Mouse (Mus musculus): ENCODE measurements around the gene Lyrm7.

Lyrm7 gene

DNA sequence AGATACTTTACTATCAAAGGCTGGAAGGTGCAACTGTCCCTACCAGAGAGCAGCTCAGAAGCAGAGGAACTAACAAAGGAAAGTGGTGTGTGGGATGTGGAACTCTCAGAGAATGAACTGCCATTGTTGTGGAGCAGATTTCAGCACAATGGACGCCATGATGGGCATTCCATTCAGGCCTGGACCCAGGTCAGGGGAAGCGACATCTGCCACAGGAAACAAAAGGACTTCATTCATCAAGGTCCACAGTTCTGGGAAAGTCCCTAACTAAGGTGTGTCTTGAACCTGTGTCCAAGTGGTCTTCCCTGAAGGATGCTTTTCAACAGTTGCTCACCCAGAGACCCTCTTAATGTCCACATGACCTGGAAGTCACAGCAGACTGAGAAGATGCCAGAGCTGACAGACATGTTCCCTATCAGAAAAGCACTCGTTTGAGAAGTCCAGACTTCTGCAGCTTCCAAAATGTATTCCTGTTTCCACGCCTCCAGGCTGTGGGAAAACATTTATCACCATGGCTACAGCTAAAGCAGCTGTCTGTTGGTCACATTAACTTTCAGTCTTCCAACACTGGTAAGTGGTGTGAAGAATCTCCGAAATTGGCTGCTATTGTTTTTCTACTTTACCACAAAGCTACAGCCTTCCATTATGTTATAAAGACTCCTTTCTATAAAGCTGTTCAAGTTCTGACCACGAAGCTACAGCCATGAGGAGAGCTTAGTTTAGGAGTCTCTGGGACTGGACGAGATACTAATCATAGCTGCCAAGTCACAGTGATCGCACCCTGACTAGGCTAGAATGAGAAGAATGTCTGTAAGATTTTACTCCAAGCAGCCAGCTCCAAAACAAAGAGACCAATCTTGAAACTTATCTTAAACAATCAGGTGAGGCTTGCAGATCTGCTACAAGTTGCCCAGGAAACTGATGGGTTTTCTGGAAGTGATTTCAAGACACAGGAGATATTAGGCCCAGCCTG is 15.0 kb downstream of the Lyrm7 start:
- DNase-seq, result no peak

DNA sequence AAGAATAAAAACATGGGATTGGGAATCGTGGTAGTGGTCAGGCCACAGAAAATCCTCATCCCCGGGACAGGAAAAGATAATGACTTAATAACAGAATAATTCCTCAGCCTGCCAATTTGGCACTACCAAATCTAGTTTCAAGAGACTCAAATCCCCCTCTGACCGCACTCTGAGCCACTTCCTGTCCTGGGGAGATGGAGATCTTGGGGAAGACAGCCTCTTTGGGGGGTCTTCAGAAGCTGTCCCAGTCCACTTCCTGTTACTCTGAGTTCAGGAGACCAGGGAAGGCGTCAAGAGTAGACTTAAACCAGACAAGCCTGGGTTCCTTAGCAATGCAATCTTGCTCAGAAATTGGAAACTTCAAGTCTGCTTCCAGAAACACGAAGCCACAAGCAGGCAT is 15.8 kb downstream of the Lyrm7 start:
- DNase-seq, result no peak

DNA sequence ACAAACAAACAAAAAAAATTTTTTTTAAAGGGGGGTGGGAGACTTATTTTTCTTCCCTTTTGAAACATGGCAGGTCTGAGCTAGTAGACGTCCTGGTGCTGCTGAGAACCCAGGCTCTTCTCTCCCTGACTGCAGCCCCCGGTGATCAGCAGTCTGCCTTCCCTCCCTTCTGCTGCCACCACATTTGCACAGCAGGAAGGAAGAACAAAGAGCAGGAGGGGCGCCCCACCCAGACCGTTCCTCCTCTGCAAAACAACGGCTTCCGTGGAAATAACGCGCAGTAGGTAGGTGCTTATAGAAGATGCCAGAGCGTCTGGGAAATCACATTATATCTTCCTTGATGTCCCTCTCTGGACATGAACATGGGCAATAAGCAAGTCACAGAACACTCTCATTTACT is 16.3 kb downstream of the Lyrm7 start:
- no peak for DNase-seq

DNA sequence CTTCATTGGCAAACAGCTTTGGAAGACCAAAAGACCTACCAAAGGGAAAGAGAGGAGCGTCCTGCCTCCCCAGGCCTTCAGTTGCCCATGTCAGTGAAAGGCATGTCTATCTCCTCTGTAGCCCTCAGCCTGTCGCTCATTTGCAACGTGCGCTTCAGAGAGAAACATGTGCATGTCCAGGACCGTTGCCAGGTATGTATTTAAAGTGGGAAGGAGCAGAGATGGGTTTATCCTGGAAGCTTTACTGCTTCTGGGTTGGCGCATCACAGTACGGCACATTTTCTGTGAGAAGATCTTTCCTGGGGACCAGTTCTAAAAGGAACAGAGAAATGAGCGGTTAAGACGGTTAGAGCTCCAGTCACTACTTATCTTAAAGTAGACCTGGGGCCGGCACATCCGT is 19.8 kb downstream of the Lyrm7 start:
- DNase-seq, result no peak

DNA sequence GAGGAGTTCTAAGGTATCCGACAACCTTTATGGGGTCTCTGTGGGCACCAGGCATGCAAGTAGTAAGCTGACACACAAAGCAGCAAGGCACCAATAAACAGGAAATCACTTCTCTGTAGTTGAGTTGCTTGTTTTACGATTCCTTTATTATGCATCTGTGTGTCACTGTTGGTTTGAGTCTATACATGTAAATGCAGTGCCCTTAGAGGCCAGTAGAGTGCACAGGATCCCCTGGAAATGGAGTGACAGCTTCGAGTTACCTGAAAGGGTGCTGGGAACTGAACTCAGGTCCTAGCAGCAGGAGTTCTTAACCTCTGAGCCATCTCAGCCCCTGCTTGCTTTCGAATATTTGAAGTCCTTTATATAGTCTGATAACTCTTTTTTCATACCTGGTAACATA is 21.0 kb downstream of the Lyrm7 start:
- DNase-seq, result no peak

DNA sequence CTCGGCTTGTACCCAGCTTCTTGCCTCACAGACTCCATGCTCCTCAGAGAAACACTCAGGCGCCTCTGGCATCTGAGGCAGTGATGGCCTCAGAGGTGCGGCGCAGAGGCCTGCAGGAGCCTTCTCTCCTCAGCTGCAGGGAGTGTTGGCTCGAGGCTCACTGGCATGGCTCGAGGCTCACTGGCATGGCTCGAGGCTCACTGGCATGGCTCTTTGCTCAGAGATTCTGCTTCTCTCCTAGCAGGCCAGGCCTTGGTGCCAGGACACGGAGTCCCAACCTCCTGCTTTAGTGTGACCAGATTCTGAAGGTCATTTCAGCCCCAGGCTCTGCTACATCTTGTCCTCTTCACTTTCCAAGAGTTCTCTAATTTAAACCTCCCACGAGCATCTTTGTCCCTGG is 24.6 kb downstream of the Lyrm7 start:
- no peak for DNase-seq

DNA sequence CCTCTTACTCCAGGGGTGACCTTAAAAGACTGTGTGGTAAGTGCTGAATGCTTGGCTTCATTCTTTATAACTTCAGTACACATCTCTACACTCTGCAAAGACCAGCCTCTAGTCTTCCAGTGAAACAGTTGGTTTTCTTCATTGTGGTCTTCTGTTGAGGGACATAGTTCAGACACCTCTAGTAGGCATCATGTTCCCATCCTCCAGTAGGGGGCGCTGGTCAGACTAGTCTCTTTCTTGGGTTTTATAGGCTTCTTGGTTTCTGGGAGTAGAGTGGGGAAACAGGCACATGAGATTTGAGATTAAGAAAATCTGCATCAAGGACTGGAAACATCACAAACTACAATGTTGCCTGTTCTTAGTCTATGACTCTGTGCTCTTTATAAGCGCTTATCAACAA is 26.1 kb downstream of the Lyrm7 start:
- no peak for DNase-seq

DNA sequence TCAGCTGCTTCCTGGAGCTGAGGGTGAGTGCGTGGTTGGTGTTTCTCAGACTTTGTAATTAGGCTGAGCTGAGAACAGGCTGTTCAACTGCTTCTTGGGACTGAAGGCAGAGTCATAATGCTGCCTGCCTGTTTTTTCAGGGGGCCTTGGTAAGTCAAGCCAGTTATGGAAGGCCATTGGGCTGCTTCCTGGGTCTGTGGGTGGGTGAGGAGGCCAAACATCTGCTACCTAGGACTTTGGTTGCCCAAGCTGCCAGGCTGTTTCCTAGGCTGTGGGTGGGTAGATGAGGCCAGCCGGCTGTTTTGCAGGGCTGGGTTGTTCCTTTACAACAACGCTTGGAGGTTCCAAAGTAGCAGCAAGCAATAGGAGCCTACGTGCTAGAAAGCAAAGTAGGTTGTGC is 26.9 kb downstream of the Lyrm7 start:
- DNase-seq, result peak; percentile 85

DNA sequence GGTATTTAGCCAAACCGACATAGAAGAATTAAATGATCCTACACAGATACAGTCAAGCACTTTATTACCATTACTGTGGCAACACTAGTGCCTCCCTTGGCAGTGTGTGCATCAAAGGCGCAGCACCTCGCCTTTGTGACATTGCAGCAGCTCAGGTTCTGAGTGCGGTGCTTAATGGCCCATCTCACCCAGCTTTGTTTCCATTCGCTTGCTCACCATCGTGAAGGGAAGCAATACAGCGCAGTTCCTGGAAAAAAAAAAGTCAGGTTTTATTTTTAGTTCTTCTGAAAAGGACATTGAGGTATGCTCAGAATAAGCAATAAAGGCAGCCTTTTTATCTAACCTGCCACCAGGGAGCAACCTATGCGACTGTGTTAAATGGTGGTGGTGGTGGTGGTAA is 33.9 kb downstream of the Lyrm7 start:
- no peak for DNase-seq

DNA sequence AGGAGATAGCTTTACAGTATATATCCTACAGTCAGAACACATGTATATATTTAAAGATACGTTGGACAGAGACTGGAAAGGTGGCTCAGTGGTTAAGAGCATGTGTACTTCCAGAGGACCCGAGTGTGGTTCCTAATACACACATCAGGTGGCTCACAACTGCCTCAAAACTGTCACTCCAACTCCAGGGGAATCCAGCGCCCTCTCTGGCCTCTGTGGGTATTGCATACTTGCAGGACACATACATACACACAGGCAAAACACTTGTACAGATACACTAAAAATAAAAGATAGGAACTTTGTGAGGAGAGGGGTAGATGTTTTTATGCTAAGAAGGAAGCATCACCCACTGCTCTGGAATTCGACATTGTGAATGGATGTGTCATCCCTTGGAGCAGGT is 34.9 kb downstream of the Lyrm7 start:
- DNase-seq, result no peak

DNA sequence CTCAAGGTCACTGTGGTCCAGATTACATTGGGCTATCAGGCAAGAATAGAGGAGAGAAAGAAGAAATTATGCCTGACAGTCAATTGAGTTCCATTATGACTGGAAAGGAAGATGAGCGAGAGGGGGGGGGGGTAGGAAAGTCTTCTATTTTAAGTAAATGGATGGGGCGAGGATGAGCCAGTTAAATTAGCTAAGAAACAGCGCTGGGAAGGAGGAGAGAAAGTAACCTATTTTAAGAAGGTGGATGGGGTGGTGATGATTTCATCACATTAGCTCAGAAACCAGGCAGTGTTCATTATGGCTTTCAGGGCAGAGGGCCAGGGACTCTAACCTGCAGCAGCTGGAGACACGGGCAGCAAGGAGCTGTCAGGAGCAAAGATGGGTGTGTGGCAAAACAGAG is 37.2 kb downstream of the Lyrm7 start:
- DNase-seq, result peak; percentile 27

DNA sequence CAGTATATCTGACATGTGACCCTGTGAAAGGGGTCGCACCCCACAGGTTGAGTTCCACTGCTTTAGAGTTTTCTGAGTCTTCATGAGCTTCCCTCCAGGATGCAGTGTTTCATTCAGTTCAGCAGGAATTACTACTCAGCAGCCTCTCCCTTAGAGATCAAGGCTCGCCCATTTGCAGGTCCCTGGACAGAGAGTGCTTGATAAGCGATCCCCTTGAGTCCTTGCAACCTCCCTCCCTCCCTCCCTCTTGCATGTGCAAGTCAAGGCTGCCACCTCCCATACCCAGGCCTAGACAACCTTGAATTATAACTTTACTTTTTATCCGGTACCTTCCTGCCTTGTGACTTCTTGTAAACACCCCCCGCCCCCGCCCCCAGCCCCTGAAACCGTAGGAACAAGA is 41.2 kb downstream of the Lyrm7 start:
- DNase-seq, result no peak

DNA sequence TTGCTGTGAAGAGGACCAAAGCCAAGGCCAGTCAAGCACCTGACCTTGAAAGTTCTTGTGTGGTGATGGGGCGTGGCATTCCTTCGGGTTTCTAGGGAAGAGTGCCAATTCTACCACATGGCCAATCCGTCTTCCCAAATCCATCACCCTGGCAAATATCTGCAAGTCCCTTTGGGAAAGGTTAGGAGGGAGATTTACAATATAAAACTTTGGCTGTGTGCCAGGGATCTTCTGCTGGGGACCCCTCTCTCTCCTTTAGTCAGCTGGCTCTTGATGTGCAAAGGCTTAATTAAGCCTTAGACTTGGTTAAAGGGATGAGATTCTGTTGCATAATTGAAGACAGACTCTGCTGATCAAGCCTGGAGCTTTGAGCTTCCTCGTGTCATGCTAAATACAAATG is 43.3 kb downstream of the Lyrm7 start:
- no peak for DNase-seq

DNA sequence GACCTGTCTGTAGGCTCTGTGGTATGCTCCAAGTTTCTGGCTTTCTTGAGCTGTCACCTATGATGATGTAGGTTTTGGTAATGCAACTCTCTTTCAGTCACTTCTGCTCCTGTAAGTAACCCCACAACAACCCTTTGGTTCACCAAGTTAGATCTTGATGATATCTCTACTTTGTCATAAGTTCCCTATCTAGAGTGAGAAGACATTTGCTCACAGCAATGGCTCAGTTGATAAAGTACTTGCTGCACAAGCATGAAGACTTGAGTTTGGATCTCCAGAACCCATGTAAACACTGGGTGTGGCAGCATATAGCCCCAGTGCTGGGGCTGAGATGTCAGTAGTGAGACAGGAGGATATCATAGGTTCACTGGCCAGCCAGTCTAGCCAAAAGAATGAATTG is 45.1 kb downstream of the Lyrm7 start:
- DNase-seq, result no peak

DNA sequence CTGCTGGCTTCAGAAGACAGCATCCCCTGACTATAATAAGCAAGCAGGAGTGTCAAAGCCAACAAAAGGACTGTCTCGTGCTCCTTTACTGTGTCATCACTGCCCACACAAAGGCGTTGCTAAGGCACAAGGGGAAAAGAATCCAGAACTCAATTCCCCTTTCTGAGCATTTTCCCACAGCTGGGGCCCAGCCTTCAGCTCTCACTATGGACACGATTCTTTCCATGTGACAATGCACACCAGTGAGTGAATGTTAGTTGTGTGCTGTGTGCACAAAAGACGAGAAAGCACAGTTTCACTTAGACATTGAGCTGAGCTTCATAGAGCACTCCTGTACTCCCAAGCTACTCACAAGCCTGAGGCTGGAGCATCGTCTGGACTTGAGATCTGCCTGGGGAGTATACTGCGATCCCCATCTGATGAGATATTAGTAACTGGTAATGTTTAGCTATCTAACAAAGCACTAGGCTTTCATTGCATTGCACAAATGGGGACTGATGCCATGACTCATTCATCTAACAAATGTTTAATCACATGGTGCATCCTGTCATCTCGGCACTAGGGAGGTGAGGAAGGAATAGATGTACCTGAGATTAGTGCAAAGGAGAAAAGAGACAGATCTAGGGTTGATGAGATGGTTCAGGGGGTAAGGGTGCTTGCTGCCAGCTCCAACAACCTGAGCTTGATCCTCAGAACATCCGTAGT is 47.8 kb downstream of the Lyrm7 start:
- peak; percentile 53 for DNase-seq

DNA sequence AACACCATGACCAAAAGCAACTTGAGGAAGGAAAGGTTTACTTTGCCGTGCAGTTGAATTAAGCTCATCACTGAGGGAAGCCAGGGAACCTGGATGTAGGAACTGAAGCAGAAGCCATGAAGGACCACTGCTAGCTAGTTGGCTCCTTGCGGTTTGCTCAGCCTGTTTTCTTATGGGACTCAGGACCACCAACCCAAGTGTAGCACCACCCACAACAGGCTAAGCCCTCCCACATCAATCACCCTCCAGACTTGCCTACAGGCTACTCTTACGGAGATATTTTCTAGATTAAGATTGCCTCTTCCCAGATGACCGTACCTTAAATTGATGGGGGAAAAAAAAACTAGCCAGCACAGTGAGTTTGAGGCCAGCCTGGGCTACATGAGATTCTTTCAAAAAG is 48.4 kb downstream of the Lyrm7 start:
- DNase-seq, result no peak

DNA sequence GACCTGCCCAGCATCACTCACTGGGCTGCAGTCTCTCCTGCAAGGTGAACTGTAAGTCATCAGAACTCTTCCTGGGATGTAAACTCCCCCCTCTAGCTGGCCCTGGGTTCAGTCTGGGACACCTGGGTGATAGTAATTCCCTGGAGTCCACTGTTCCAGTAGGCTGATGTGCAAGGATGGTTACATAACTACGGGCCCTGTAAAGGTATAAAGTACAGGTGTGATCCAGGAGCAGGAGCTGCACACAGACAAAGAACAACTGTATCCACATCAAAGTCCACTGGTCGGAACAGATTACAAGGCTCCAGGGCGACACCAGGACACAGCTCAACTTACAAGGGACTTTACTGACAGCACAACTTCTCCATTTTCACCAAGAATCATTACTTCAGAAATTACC is 49.7 kb downstream of the Lyrm7 start:
- no peak for DNase-seq

DNA sequence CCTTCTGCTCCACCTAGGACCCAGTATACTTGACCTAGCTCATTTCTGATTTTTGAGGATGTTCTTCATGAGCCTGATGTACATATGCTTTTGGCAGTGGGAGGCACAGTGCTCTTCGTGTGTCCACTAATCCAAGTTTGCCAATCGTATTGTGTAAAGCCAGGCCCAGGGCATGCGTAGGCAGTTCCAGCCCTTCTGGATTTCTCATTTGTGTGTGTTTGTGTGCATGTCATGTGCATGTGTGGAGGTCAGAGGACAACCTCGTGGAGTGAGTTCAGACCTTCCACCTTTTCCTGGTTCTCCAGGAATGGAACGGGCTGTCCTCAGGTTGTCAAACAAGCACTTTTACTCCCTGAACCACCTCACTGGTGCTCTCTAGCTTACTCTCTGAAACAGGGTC is 51.1 kb downstream of the Lyrm7 start:
- DNase-seq, result no peak

DNA sequence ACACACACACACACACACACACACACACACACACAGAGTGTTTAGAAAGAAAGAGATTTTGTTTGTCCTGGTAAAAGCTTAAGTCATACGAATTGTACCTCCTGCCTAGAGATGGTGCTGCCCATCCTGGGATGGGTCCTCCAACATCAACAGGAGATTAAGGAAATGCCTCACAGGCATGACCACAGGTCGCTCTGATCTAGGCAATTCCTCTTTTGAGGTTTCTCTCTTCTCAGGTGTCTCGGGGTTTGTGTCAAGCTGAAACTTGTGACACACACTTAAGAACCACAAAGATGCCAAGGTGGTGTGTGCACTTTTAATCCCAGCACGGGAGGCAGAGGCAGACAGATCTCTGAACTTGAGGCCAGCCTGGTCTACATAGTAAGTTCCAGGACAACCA is 52.5 kb downstream of the Lyrm7 start:
- no peak for DNase-seq

DNA sequence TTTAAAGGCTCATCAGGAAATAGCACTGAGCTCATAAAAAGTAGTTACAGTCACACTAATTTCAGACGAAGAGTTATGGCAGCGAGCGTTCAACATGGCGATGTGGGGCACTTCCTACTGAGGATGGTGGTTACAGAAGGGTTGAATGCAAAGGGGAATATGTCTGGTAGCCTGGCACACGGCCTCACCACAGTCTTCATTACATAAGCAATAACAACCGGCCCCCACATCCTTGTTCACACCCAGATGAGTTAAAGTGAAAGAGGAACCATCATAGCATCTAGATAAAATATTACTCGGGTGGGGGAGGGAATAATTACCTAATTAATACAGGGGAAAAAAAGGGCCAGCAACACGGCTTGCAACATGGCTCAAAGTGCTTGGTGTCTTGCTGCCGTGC is 53.0 kb downstream of the Lyrm7 start:
- DNase-seq, result no peak

DNA sequence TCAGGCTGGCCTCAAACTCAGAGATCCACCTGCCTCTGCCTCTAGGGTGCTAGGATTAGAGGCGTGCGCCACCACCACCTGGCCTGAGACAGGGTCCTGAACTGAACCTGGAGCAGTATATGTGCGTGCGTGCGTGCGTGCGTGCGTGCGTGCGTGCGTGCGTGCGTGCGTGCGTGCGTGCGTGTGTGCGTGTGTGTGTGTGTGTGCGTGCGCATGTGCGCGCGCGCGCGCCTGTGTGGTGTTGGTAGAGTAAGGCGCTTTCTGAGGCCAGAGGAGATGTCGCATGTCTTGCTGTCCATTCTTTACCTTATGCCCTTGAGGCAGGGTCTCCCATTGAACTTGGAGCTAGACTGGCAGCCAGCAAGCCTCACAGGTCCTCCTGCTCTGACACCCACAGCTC is 53.8 kb downstream of the Lyrm7 start:
- no peak for DNase-seq

DNA sequence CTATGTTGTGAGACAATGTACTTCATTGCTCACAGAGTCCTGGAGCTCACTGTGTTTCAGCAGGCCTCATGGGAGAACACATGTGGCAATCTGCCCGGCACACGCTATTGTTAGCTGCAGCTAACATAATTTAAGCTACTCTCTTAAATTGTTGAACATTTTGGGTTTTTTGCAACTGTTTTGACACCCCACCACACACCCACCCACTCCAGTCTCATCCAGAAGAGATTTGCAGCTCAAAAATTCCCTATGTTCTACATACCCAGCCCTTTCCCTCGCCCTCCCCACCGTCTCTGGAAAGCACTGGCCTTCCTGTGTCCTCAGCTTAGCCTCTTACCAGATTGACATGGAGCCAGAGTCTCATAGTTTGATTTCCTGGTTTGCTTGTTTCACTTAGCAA is 55.5 kb downstream of the Lyrm7 start:
- DNase-seq, result peak; percentile 82

DNA sequence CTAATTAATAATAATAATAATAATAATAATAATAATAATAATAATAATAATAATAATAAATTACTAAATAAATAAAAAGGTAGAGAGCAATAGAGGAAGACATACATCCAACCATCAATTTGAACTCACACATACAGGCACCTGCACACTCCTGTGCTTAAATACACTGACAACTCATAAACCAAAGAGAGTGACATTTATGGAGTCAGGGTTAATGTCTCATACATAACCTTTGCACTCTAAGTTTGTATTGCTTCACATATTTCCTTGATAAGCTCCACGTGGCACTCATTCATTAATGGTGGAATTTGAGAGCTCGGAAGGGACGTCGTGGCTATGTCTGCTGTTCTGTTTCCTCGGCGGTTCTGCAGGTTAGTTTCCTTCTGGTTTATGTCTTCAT is 58.1 kb downstream of the Lyrm7 start:
- DNase-seq, result no peak

DNA sequence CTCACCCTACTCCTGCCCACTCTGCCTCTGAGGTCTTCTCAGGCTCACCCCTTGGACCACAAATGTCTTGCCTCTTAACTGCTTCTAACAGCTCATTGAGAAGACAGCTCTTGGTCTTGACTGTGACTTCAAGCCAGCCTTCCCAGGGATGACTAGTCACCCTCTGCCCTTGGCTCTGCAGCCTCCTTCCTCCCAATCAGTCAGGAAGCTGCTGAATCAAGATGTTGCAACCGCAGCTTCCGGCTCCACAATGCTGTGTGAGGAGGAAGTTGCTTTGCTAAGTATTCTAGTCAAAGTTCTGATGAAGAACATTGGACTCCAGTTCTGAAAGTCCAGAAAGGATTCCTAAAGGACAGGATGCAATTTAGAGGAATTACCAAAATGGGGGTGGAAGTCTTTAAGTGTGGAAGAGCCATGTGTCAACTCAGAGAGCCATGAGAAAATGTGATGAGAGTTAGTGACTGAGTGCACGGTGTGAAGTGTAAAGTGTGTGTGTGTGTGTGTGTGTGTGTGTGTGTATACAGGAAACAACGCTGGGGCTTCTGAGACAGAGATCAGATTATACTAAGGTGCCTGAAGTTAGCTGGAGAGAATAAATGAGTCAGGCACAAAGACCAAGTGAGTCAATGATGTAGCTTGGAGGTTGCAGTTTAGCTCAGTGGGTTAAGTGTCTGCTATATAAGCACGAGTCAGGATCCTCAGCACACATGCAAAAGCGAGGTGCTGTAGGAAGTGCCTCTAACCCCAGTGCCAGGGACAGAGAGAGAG is 58.7 kb downstream of the Lyrm7 start:
- no peak for DNase-seq
